Mouse (Mus musculus): ENCODE results near the gene Igbp1b. TPM values are rescaled to one million over a fixed set of nuclear protein-coding genes. Genes with fewer than 3 reads are reported as not detected.

Gene Igbp1b
- not detected in 2 replicates for polyA plus RNA-seq (2015; fragmentation: Nextera tagmentation; extraction: Ambion mirVana)

- H3K4me1 ChIP-seq = no peaks in the 10 kb centered on the region
- H3K9ac ChIP-seq = no peak within 1 kb of the TSS
- H3K9me3 ChIP-seq = no peaks in the 10 kb centered on the region
- H3K4me3 ChIP-seq = no peak within 1 kb of the TSS
- H3K36me3 ChIP-seq = no peaks in the 10 kb centered on the region
- no peak within 1 kb of the TSS for H3K27ac ChIP-seq
- ATAC-seq (ENCODE audit: borderline replicate concordance, extremely low read depth, low FRiP score, low TSS enrichment) = no peak
- no peak within 1 kb of the TSS for H3K4me2 ChIP-seq
- WGBS = 67% methylated on average over 3 of the region's 3 CpGs
- no peaks in the 10 kb centered on the region for H3K27me3 ChIP-seq
Measured at GRCm38 (mm10) chr6:138658516-138658915, at the start of gene Igbp1b. TSS of gene Igbp1b (minus strand) at chr6:138658544.

DNA sequence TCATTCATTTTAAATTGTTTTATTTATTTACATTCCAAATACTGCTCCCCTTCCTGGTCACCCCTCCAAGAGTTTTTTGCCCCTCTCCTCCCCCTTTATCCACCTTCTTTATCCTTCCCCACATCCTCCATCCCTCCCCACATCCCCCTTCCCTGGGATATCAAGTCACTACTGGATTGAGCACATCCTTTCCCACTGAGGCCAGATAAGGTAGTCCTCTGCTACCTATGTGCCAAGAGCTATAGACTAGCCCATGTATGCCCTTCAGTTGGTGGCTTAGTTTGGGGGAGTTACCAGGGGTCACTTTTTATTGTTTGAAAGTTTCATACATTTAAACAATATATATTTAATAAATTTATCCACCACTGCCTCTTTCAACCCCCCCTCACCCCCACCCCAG is 24.6 kb upstream of the Igbp1b start:
- Histone ChIP-seq H3K4me1 (no peaks in the 10 kb centered on the region), H3K9me3 (no peaks in the 10 kb centered on the region), H3K9ac (no peak overlapping the region), H3K36me3 (no peaks in the 10 kb centered on the region), H3K27me3 (no peaks in the 10 kb centered on the region), H3K4me2 (no peak overlapping the region), H3K27ac (no peak overlapping the region), H3K4me3 (no peak overlapping the region)
- no peak for ATAC-seq (ENCODE audit: borderline replicate concordance, extremely low read depth, low FRiP score, low TSS enrichment)

GRCm38 (mm10) chr6:138672704-138673141 is 14.4 kb upstream of the Igbp1b start:
- H3K9me3 ChIP-seq = no peaks in the 10 kb centered on the region
- 12% methylated on average over 1 of the region's 2 CpGs for WGBS
- ATAC-seq (ENCODE audit: borderline replicate concordance, extremely low read depth, low FRiP score, low TSS enrichment) = no peak

GRCm38 (mm10) chr6:138665416-138665815 is 7.1 kb upstream of the Igbp1b start:
- Histone ChIP-seq H3K9me3 (no peaks in the 10 kb centered on the region), H3K9ac (no peak overlapping the region), H3K4me1 (no peaks in the 10 kb centered on the region), H3K27ac (no peak overlapping the region), H3K27me3 (no peaks in the 10 kb centered on the region), H3K4me2 (no peak overlapping the region), H3K36me3 (no peaks in the 10 kb centered on the region), H3K4me3 (no peak overlapping the region)
- no peak for ATAC-seq (ENCODE audit: borderline replicate concordance, extremely low read depth, low FRiP score, low TSS enrichment)
- 67% methylated on average over 3 of the region's 3 CpGs for WGBS

More at GRCm38 (mm10) chr6:138672704-138673141, 14.4 kb upstream of the Igbp1b start:
- H3K4me2 ChIP-seq = no peak overlapping the region
- no peak overlapping the region for H3K27ac ChIP-seq
- H3K9ac ChIP-seq = no peak overlapping the region
- no peak overlapping the region for H3K4me3 ChIP-seq
- no peaks in the 10 kb centered on the region for H3K36me3 ChIP-seq
- no peaks in the 10 kb centered on the region for H3K27me3 ChIP-seq
- H3K4me1 ChIP-seq = no peaks in the 10 kb centered on the region

- 77% methylated on average over 2 of the region's 2 CpGs for WGBS
Measured at GRCm38 (mm10) chr6:138645604-138646003, 12.7 kb downstream of the Igbp1b start.

GRCm38 (mm10) chr6:138639351-138639750 is 19.0 kb downstream of the Igbp1b start:
- WGBS = 27% methylated on average over 4 of the region's 4 CpGs
- Histone ChIP-seq H3K36me3 (no peaks in the 10 kb centered on the region), H3K9me3 (no peaks in the 10 kb centered on the region), H3K9ac (no peak overlapping the region), H3K4me3 (no peak overlapping the region), H3K4me1 (no peaks in the 10 kb centered on the region), H3K27me3 (no peaks in the 10 kb centered on the region), H3K4me2 (no peak overlapping the region), H3K27ac (no peak overlapping the region)
- ATAC-seq (ENCODE audit: borderline replicate concordance, extremely low read depth, low FRiP score, low TSS enrichment) = no peak

More at GRCm38 (mm10) chr6:138645604-138646003, 12.7 kb downstream of the Igbp1b start:
- ATAC-seq (ENCODE audit: borderline replicate concordance, extremely low read depth, low FRiP score, low TSS enrichment) = no peak
- Histone ChIP-seq H3K36me3 (no peaks in the 10 kb centered on the region), H3K27me3 (no peaks in the 10 kb centered on the region), H3K9me3 (no peaks in the 10 kb centered on the region), H3K4me1 (no peaks in the 10 kb centered on the region), H3K27ac (no peak overlapping the region), H3K4me3 (no peak overlapping the region), H3K4me2 (no peak overlapping the region), H3K9ac (no peak overlapping the region)

DNA sequence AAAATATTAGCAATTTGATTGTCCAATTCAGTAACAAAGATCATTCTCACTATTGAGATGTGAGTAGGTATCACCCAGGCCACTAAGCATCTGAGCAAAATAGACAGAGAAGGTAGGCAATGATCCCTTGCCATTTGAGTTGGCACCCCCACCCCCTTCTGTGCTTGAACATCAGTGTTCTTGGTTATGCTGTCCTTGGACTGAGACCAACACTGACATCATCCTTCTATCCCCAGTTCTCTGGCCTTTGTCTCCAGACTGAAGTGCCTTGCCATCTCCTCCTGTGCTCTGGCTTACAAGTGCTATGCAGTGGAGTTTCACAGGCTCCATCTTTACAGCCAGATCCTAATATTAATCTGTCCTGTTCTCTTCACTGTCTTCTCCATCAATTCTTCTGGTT is 37.6 kb downstream of the Igbp1b start:
- no peaks in the 10 kb centered on the region for H3K9me3 ChIP-seq
- ATAC-seq (ENCODE audit: borderline replicate concordance, extremely low read depth, low FRiP score, low TSS enrichment) = no peak
- H3K4me2 ChIP-seq = no peak overlapping the region
- no peak overlapping the region for H3K4me3 ChIP-seq
- no peak overlapping the region for H3K27ac ChIP-seq
- H3K27me3 ChIP-seq = no peaks in the 10 kb centered on the region
- no peaks in the 10 kb centered on the region for H3K36me3 ChIP-seq
- H3K9ac ChIP-seq = no peak overlapping the region
- H3K4me1 ChIP-seq = no peaks in the 10 kb centered on the region

DNA sequence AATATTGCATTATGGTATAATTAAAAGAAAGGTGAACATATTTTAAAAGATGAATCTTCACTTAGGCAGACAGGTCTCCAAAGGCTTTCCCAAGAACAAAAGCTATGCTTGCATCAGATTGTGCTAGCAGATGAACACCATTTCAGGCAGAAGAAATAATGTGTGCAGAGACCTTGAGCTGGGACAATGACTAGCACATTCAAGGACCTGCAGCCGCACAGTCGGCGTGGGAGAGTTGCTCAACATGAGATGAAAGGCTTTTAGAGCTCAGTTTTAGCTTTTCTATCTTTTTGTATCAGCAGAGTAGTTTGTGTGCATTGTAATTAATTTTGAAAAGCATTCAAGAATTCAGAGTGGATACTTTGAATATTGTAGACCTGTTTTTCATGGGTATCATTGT is 39.9 kb downstream of the Igbp1b start:
- H3K4me3 ChIP-seq = no peak overlapping the region
- no peaks in the 10 kb centered on the region for H3K9me3 ChIP-seq
- ATAC-seq (ENCODE audit: borderline replicate concordance, extremely low read depth, low FRiP score, low TSS enrichment) = no peak
- H3K36me3 ChIP-seq = no peaks in the 10 kb centered on the region
- H3K27ac ChIP-seq = no peak overlapping the region
- H3K27me3 ChIP-seq = no peaks in the 10 kb centered on the region
- H3K9ac ChIP-seq = no peak overlapping the region
- 90% methylated on average over 3 of the region's 3 CpGs for WGBS
- H3K4me1 ChIP-seq = no peaks in the 10 kb centered on the region
- no peak overlapping the region for H3K4me2 ChIP-seq

Other genes starting within 250 kb of the Igbp1b start
- 2.0 and 2.5 TPM in 2 replicates for gene Lmo3, start 76.6 kb downstream of the Igbp1b start, polyA plus RNA-seq (2015; fragmentation: Nextera tagmentation; extraction: Ambion mirVana)